Mouse (Mus musculus): ENCODE data around the gene E2f7. TPM values are rescaled to one million over a fixed set of nuclear protein-coding genes. Genes with fewer than 3 reads are reported as not detected.
"Not testable (repeated sequence)": the region's sequence is repeated elsewhere in the genome, so short reads cannot be mapped to it uniquely, and the experiment has no call there.

The E2f7 gene
- total RNA-seq (2021): 1 to 10 TPM in 1 of 2 experiments, under 1 TPM in 1; 0.59 to 1.9 TPM

DNA sequence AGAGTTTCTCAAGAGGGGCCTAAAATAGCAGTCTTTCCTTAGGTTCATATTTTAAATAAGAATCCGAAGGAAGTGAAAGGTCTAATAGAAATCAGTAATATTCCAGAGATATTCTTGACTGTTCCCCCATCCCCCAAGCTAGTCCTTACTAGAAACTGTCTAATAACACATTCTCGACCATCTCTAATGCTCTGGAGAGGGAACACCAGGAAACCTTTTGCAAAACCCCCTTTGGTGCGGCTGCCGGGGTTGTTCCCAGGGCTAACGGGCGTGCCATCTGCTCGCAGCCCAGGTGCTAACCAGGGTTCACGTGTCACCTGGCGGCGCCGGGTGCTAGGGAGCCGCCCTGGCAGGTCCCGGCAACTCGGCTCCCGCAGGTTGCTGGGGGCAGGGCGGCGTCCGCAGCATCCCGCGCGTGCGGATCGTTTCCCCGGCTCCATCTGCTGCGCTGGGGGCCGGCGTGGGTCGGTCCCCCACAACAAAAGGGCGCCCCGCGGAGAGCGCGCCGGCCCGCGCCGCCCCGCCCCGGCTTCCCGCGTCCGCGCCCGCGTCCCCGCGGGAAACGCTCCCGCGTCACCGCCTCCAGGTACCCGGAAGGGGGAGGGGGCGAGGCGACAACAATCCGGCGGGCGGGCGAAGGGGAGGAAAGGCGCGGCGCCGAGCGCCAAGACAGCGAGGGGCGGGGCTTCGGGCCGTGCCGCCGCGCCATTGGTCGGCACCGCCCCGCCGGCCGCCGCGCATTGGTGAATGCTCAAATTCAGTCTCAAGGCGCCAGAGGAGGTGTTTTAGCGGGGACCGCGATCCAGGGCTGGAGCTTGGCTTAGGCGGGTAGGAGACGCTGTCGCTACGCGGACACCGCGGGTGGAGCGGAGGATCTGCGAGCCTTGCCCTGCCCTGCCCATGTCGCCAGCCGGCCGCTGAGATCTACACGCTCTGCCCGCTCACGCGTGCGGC, at the start of gene E2f7:
TSS of gene E2f7 (plus strand) at position 754 of the 954 bp plus-strand sequence.
- intact Hi-C loops (cut with DNase I): loop anchor here (10.0 kb wide), 1 partner anchor 820 kb away; no protein-coding TSS in a partner anchor
- DNase-seq (ENCODE audit: low spot score): peak; percentile 83

DNA sequence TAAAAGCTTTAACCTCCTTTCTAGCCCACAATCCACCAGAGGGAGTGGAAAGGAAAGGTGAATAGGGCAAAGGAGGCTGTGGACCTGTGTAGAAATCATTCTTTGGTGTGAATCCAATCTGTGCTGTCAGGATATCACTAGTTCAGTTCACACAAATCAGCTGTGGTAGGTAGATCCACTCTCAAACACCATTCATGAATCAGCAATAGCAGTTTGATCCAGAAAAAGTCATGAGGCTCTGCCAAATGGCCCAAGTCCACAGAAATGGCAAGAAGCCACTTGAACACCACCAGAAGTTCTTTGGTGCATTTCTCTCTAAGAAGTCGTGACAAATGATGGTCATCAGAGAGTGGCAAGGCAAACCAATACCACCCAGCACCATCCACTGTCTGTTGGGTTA, 44.0 kb upstream of the E2f7 start:
- no peak for DNase-seq (ENCODE audit: low spot score)
- intact Hi-C loops (cut with DNase I): no loop called here

DNA sequence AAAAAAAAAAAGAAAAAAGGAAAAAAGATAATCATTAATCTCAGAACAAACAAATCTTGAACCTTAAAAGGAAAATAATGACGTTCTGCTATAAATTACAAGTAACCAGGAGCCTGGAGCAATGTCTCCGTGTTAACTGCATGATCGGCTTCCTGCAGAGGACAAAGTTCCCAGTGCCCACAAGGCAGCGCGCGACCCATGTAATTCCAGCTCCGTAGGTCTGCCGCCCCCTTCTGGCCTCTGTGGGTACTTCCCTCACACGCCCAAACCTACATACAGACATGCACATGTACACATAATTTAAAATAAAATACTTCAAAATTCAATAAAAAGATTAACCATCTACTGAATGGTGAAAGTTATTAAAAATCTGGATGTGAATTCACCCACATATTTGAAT, 39.6 kb upstream of the E2f7 start:
- DNase-seq (ENCODE audit: low spot score): no peak
- intact Hi-C loops (cut with DNase I): no loop called here

DNA sequence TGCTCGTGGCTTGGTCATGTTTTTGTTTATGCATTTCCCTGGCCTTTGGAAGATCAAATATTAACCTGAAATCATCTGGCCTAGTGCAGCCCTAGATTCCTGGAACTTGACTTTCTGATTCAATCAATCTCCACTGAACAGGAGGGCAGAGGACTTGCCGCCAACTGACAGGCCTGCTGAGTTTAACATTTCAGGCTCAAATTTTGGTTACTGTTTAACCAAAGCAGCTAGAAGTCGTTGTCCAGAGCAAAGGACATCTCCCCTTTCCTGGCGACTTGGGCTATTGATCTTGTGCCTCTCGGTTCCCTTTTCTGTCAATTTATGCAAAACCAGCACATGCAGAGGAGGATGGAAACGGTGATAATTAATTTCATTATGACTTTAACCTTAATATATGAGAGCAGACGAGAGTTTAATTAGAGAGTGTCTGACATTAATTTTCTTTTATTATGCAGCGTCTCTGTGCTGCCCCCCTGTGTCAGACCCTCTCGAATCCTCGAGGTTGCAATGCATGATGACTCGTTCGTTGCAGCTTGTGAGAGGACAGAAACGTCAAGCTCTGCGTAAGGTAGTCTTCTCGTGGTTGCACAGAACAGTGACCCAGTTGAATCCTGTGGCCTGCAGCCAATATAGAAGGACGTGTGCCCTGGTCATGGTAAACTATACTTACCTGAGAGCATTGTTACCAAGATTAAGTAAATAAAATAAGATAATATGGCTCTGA, 37.7 kb upstream of the E2f7 start:
- no peak for DNase-seq (ENCODE audit: low spot score)

DNA sequence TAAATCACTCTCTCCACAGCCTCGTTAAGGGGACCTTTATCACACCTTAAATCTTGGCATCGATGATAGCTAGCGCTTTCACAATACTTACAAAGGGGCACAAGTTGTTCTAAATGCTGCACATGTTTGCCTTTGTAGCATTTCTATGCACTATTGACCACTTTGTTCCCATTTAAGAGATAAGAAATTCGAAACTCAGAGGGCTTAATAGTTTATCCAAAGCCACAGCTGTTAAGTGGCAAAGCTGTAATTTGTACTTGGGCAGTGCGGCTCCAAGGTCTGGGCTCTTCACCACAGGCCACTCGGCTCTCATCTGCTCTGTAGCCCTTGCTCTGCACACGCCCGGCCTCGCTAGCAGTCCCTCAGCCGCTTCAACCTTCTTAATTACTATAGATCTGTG, 28.4 kb upstream of the E2f7 start:
- no peak for DNase-seq (ENCODE audit: low spot score)
- intact Hi-C loops (cut with DNase I): no loop called here

More for the DNA sequence above, 37.7 kb upstream of the E2f7 start:
- intact Hi-C loops (cut with DNase I): no loop called here

DNA sequence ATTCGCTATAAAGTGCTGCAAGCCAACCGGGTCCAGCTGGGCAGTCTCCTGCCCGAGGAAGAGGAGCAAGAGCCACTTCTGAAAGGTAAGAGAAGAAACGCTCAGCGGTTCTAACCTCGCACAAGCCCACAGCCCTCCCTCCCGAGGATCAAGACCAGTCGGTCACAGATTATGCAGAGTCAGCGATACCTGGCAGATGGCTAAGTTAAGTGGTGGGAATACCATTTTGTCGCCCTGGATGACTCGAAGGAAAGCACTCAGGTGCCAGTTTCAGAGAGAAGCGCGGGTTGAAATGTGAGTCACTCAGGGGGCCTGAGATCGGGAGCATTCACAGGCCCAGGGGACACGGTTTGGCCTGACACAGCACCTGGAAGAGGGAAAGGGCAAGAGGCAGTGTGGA, 18.8 kb upstream of the E2f7 start:
- no peak for DNase-seq (ENCODE audit: low spot score)
- intact Hi-C loops (cut with DNase I): no loop called here

DNA sequence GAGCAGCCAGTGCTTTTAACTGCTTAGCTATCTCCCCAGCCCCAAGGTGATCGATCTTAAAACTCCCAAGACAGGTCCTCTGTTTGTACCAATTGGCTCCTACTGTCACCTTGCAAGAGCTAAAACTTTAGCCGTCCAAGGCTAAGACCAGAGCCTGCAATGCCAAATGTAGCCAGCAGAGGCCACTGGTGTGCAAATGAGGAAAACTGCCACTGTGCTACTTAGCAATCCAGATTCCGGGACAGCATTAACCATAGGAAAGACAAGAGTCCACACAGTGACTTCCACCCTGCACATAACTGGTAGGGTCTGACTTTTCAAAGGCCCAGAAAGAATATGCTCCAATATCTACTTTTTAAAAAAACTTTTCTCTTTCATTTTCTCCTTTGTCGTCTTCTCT, 17.4 kb upstream of the E2f7 start:
- intact Hi-C loops (cut with DNase I): loop anchor here (1.0 kb wide), 1 partner anchor 32 kb away; no protein-coding TSS in a partner anchor
- no peak for DNase-seq (ENCODE audit: low spot score)

DNA sequence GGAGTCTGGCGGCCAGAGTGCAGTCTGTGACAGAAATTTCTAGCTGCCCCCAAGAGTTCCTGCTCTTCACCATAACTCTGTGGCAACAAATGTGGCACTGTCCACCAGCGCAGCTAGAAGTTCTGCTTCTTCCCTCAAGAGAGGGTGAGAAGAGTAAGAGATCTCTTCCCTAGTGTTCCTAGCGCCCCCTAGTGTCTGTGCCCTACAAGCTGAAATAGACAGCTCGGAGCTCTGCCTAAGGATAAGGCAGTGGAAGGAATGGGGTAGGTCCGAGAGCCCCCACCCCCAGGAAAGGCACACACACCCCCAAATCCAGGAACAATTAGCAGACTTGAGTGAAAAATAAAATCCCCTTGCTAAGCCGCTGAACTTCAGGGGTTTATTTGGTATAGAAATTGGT, 11.9 kb upstream of the E2f7 start:
- no peak for DNase-seq (ENCODE audit: low spot score)
- intact Hi-C loops (cut with DNase I): no loop called here

DNA sequence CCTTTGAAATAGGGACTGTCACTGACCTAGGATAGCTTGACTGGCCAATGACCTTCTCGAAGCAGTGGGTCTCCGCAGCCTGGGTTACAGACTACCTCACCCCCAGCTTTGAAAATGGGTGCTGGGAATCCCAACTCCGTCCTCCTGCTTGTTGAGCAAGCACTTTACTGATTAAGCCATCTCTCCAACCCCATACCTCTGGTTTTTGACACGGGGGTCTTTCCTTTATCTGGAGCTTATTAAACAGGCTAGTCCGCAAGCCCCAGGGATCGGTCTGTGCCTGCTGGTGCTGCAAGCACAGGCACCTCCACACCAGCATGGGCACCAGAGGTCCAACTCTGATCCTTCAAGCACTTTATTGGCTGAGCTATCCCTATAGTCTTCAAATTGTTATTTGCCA, 1.5 kb upstream of the E2f7 start:
- DNase-seq (ENCODE audit: low spot score): no peak
- intact Hi-C loops (cut with DNase I): loop anchor here (10.0 kb wide), 1 partner anchor 819 kb away; no protein-coding TSS in a partner anchor

DNA sequence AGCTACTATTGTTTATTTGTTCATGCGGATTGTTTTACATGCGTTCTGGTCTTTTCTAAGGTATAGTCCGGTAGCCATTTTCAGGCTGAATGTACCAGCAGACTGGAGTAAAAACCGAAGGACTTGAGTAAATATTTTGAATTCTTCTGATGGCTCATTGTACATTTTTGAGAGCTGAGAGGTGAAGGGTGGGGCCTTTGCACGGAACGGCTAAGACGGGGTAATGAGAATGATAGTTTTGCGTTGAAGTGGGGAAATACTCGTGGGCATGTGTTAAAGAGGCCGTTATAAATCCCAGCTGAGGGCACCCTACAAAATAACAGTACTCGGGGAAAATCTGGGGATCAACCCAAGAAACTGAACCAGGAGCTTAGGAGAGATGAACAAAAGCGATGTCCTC, 1.1 kb upstream of the E2f7 start:
- intact Hi-C loops (cut with DNase I): loop anchor here (10.0 kb wide), 1 partner anchor 819 kb away; no protein-coding TSS in a partner anchor
- DNase-seq (ENCODE audit: low spot score): no peak

DNA sequence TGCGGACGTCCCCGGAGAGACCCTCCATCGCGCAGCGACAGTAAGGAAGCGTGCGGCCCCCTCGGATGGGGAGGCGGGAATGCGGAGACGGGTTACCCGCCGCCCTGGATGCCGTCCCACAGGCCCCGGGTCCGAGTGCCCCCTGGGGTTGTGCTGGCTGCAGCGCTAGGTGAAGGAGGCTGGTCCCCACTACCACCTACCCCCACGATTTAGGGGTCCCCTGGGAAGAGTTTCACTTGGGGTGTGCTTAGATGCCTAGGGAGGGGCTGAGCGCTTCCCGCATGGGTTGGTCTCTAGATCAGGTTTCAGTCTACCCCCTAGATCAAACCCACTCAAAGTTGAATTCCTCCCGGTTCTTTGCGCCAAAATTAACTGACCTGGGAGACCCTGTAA, 397 bp downstream of the E2f7 start:
- intact Hi-C loops (cut with DNase I): loop anchor here (10.0 kb wide), 1 partner anchor 821 kb away; no protein-coding TSS in a partner anchor
- DNase-seq (ENCODE audit: low spot score): no peak

DNA sequence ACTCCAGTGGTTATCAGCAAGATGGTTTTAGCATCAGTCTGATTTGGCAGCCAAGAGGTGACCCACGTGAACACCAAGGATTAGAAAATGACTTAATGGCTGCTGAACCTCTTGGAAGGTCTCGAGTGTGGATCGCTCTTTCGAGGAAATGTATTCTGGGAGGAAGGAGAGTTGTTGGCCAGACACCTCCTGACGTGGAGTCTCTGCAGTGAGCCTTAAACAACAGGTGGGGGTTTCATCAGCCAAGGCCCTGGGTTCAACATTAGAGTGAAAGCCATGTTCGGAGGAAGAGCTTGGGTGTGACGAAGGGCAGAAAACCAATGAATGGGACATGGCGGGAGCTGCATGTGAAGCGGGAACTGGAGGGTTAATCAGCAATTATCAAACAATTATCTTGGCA, 3.8 kb downstream of the E2f7 start:
- DNase-seq (ENCODE audit: low spot score): no peak
- intact Hi-C loops (cut with DNase I): loop anchor here (10.0 kb wide), 1 partner anchor 824 kb away; no protein-coding TSS in a partner anchor

DNA sequence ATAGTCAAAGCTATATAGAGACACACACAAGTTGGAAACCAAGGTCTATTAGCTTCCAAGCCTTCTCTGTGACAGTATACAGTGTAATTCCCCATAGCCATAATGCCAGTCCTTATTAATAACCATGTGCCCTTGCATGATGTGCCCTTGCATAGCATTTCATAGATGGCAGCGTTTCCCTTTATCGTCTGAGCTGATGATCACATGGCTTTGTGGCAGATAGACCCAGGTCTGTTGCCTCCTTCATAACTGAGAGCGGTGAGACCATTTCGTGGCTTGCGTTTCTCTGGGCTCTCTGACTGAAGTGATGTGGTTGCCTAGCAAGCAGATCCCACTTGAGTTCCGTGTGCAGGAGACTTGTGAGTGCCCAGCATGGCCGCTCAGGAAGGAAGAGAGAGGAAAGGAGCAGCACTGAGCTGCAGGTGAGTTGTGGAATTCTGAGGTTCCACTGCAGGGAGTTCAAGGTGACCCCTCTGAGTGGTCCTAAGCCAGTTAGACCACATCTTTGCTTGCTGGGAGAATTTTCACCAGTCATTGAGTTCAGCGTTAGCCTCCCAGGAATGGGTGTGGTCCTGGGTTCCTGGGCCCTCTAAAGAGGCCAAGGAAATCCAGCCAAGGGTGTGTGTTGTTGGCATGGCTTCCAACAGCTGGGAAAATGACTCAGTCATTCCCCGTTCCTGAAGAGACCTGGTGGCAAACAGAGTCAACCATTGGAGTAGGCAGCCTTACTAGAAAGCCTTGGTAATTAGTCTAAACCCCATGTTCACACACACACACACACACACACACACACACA, 4.5 kb downstream of the E2f7 start:
- intact Hi-C loops (cut with DNase I): loop anchor here (10.0 kb wide), 1 partner anchor 825 kb away; no protein-coding TSS in a partner anchor
- no peak for DNase-seq (ENCODE audit: low spot score)

DNA sequence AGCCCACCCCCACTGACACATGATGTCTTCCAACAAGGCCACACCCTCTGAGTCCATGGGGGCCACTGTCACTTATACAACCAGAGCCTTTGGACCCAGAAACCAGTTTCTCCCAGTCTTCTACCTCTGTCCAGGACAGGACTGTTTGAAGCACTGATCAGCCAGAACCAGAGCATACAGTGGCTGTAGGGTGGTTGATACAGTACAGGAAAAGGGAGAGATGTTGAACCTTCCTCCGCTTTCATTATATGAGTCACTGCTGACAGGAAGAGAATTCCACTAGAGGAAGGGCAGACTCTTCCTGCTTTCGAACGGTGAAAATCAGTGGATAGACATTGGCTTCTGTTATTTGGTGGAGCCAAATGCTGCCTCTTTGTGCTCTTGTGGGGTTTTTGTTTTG, 7.6 kb downstream of the E2f7 start:
- DNase-seq (ENCODE audit: low spot score): no peak
- intact Hi-C loops (cut with DNase I): no loop called here

DNA sequence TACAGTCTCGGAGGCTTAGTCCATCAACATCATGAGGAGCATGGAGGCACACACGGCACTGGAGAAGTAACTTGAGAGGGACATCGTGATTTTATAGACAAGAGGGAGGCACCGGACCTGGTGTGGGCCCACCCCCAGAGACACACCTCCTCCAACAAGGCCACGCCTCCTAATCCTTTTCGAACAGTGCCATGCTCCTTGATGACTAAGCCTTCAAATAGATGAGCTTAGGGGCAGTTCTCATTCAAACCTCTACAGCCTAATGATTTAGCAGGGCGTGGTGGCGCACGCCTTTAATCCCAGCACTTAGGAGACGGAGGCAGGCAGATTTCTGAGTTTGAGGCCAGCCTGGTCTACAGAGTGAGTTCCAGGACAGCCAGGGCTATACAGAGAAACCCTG, 10.3 kb downstream of the E2f7 start:
- no peak for DNase-seq (ENCODE audit: low spot score)
- intact Hi-C loops (cut with DNase I): no loop called here

DNA sequence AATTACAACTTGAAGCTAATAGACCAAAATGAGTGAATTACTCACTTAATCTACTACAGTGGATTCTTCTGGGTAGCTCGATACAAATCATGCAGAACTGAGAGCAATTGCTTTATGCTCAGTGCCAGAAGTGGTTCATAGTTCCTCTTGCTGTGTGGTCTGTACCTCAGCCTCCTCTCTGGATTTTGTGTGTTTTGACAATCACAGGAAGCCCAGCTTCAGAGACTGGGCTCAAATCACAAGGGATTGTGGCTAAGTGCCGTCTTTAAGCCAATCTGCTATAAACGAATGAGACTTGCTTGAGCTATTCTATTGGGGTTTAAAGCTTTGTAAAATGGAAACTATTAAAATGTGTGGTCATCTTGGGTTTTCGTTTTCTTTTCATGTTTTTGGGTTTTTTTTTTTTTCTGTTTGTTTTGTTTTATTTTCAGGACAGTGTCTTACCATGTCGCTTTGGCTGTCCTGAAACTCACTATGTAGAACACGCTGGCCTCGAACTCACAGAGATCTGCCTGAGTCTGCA, 11.1 kb downstream of the E2f7 start:
- intact Hi-C loops (cut with DNase I): no loop called here
- no peak for DNase-seq (ENCODE audit: low spot score)

DNA sequence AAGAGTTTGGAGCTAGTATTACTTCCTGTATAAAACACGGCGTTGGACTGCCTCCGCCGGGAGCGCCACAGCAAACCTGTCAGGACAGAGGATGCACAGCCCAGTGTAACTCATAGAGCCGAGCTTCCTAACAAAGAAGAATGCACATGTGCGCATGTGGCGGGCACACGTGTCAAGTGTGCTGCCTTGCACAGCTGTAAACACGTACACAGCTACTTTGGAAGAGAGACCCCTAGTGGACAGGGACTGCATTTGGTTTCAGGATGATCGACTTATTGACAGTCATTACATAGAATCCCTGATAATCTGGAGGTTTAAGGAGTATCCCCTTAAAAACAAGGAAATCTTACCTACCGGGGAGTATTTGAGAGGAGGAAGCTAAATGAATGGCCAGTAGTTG, 15.3 kb downstream of the E2f7 start:
- intact Hi-C loops (cut with DNase I): loop anchor here (1.0 kb wide), 1 partner anchor 32 kb away; no protein-coding TSS in a partner anchor
- DNase-seq (ENCODE audit: low spot score): not testable (repeated sequence)

DNA sequence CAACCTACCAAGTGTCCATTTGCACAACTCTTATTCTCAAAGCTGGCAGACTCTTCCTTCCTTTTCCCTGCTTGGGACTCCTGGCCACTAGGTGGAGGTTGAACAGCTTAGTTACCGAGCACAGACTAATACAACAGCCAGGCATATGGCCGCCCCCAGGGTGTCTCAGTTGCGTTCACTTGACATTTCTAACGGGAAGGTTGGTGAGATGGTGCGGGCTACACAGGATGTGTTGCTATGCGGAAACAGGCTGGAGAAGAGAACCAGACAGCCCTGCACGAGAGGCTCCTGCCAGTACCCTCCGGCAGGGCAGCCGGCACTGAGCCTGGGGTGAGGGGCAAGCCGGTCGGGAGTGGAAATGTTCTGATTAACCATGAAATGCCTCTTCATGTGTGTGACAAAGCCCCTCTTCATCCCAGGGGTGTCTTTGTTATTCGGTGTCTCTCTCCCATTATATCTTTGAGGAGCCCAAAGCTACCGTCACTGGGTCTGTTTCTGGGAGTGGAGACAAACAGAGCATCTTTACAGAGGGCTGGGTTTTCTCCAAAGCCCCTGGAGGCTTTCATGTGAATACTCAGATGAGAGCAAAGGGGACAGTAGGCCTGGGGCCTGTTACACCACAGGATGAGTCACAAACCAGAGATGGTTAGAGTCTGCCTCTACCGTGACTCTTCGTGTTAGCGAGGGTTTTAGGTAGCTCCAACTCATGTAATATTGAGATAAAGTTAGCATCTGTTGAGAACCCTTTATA, 17.1 kb downstream of the E2f7 start:
- intact Hi-C loops (cut with DNase I): no loop called here

DNA sequence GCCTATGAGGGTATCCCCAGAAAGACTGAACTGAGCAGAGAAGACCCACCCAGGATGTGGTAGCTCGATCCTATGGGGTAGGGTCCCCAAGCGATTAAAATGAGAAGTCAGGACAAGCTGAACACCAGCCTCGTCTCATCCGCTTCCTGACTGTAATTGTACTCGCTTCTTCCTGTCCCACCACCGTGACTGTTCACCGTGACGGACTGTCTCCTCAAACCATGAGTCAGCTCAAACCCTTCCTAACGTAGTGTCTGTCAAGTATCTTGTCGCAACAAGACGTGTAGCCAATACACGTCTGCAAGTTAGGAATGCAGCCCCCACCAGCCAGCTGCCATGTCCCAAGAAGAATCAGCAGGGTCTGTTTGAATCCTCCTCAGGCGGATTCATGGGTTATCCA, 18.2 kb downstream of the E2f7 start:
- intact Hi-C loops (cut with DNase I): no loop called here
- no peak for DNase-seq (ENCODE audit: low spot score)

More for the DNA sequence above, 17.1 kb downstream of the E2f7 start:
- no peak for DNase-seq (ENCODE audit: low spot score)

Measured in heart, postnatal 25 days (tissue).